Mouse (Mus musculus): ENCODE measurements around the gene Prkar1b. TPM values are rescaled to one million over a fixed set of nuclear protein-coding genes. Genes with fewer than 3 reads are reported as not detected.

Prkar1b gene
- total and polyA plus RNA-seq, 2 experiments from 2014 or later, result 397 to 415 TPM

GRCm38 (mm10) chr5:139024351-139025105, 125.3 kb downstream of the Prkar1b start:
- Histone ChIP-seq H3K36me3 (ENCODE audit: insufficient read depth, low read length) (peaks cover 4% of the 10 kb centered on the region), H3K27me3 (ENCODE audit: insufficient read depth, low read length) (no peaks in the 10 kb centered on the region), H3K4me2 (ENCODE audit: low read depth, low read length, poor library complexity, severe bottlenecking) (no peak overlapping the region), H3K9me3 (ENCODE audit: low read length) (no peaks in the 10 kb centered on the region), H3K4me1 (ENCODE audit: insufficient read depth, low read length) (0 out of 2 replicates have a peak, but pooled peaks cover 3% of the 10 kb centered on the region), H3K27ac (ENCODE audit: low read depth, low read length) (no peak overlapping the region), H3K9ac (replicated peaks; ENCODE audit: low read length, poor library complexity, severe bottlenecking) (no peak overlapping the region), H3K4me3 (ENCODE audit: low read depth, low read length) (no peak overlapping the region)
- ATAC-seq (ENCODE audit: low FRiP score), result no peak
- WGBS, result 79% methylated on average over 12 of the region's 12 CpGs
- TF ChIP-seq CTCF (IDR thresholded peaks at IDR 0.05), result no peak
- DNase-seq (ENCODE audit: low spot score), result no peak

DNA sequence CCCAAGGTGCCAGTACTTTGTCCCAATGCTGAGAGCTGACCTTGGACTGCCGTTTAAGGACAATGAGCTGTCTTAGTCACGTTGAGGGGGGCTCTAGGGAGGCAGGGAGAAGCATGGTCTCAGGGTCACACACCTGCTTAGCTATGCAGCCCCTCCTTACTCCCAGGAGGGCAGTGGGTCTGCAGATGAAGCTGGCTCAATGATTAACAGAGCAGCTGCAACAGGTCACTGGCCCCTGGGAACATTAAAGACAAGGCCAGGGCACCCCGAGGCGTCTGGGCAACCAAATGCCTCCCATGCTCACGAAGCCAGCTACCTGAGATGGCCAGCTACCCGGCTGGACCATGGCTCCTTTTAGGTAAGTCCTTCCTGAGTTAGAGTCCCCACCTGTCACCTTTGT, 129.2 kb downstream of the Prkar1b start:
- ATAC-seq (ENCODE audit: low FRiP score), result no peak
- no peak for DNase-seq (ENCODE audit: low spot score)
- Histone ChIP-seq H3K27ac (ENCODE audit: low read depth, low read length) (no peak overlapping the region), H3K4me1 (ENCODE audit: insufficient read depth, low read length) (no peaks in the 10 kb centered on the region), H3K4me3 (ENCODE audit: low read depth, low read length) (no peak overlapping the region), H3K36me3 (ENCODE audit: insufficient read depth, low read length) (peaks cover 32% of the 10 kb centered on the region), H3K9ac (replicated peaks; ENCODE audit: low read length, poor library complexity, severe bottlenecking) (no peak overlapping the region), H3K4me2 (ENCODE audit: low read depth, low read length, poor library complexity, severe bottlenecking) (no peak overlapping the region), H3K27me3 (ENCODE audit: insufficient read depth, low read length) (no peaks in the 10 kb centered on the region), H3K9me3 (ENCODE audit: low read length) (no peaks in the 10 kb centered on the region)
- 83% methylated on average over 6 of the region's 6 CpGs for WGBS
- TF ChIP-seq CTCF (IDR thresholded peaks at IDR 0.05), result no peak

GRCm38 (mm10) chr5:139017371-139018124, 132.3 kb downstream of the Prkar1b start:
- Histone ChIP-seq H3K4me3 (ENCODE audit: low read depth, low read length) (no peak overlapping the region), H3K9me3 (ENCODE audit: low read length) (no peaks in the 10 kb centered on the region), H3K9ac (replicated peaks; ENCODE audit: low read length, poor library complexity, severe bottlenecking) (no peak overlapping the region), H3K36me3 (ENCODE audit: insufficient read depth, low read length) (peaks cover 32% of the 10 kb centered on the region), H3K4me2 (ENCODE audit: low read depth, low read length, poor library complexity, severe bottlenecking) (no peak overlapping the region), H3K27me3 (ENCODE audit: insufficient read depth, low read length) (no peaks in the 10 kb centered on the region), H3K27ac (ENCODE audit: low read depth, low read length) (no peak overlapping the region), H3K4me1 (ENCODE audit: insufficient read depth, low read length) (no peaks in the 10 kb centered on the region)
- no peak for DNase-seq (ENCODE audit: low spot score)
- no peak for TF ChIP-seq CTCF (IDR thresholded peaks at IDR 0.05)
- no peak for ATAC-seq (ENCODE audit: low FRiP score)
- 82% methylated on average over 15 of the region's 15 CpGs for WGBS

- Histone ChIP-seq H3K27ac (ENCODE audit: low read depth, low read length) (no peak overlapping the region), H3K9ac (replicated peaks; ENCODE audit: low read length, poor library complexity, severe bottlenecking) (no peak overlapping the region), H3K4me2 (ENCODE audit: low read depth, low read length, poor library complexity, severe bottlenecking) (no peak overlapping the region), H3K4me1 (ENCODE audit: insufficient read depth, low read length) (no peaks in the 10 kb centered on the region), H3K9me3 (ENCODE audit: low read length) (no peaks in the 10 kb centered on the region), H3K36me3 (ENCODE audit: insufficient read depth, low read length) (peaks cover 30% of the 10 kb centered on the region), H3K27me3 (ENCODE audit: insufficient read depth, low read length) (no peaks in the 10 kb centered on the region), H3K4me3 (ENCODE audit: low read depth, low read length) (no peak overlapping the region)
- 67% methylated on average over 3 of the region's 3 CpGs for WGBS
- TF ChIP-seq CTCF (IDR thresholded peaks at IDR 0.05), result 0 out of 2 replicates have a peak, but pooled peaks have one; percentile 3
- DNase-seq (ENCODE audit: low spot score) (no peak), ATAC-seq (ENCODE audit: low FRiP score) (no peak)
These were observed 134.7 kb downstream of the Prkar1b start for GRCm38 (mm10) chr5:139015097-139015496.

- TF ChIP-seq CTCF (IDR thresholded peaks at IDR 0.05), result no peak
- no peaks in the 10 kb centered on the region for H3K9me3 ChIP-seq (ENCODE audit: low read length)
- H3K4me1 ChIP-seq (ENCODE audit: insufficient read depth, low read length), result no peaks in the 10 kb centered on the region
- peaks cover 2% of the 10 kb centered on the region; the same call in 1 of the 2 replicates for H3K27me3 ChIP-seq (ENCODE audit: insufficient read depth, low read length)
- no peak overlapping the region for H3K27ac ChIP-seq (ENCODE audit: low read depth, low read length)
- H3K4me2 ChIP-seq (ENCODE audit: low read depth, low read length, poor library complexity, severe bottlenecking), result no peak overlapping the region
- DNase-seq (ENCODE audit: low spot score) (no peak), ATAC-seq (ENCODE audit: low FRiP score) (no peak)
- no peaks in the 10 kb centered on the region for H3K36me3 ChIP-seq (ENCODE audit: insufficient read depth, low read length)
- H3K4me3 ChIP-seq (ENCODE audit: low read depth, low read length), result no peak overlapping the region
- H3K9ac ChIP-seq (replicated peaks; ENCODE audit: low read length, poor library complexity, severe bottlenecking), result no peak overlapping the region
- 65% methylated on average over 2 of the region's 2 CpGs for WGBS
These were observed 139.2 kb downstream of the Prkar1b start for GRCm38 (mm10) chr5:139010649-139011048.

Measured in midbrain, postnatal 0 days (tissue).